Mouse (Mus musculus) testis, postnatal 10 days (tissue): ENCODE measurements around the gene Arhgef39.
A peak's percentile ranks its signal among the peaks of the same experiment; 100 is the strongest.

Experiments
- DNase-seq: peaks from one replicate; pipeline ENCODE4 v3.0.0; 2021; ENCODE audit warnings: low spot score

Arhgef39 gene

GRCm38 (mm10) chr4:43499407-43500333 lies at the start of gene Arhgef39:
Gene Arhgef39 (minus strand): TSS chr4:43499695.
- DNase-seq: peak; percentile 91

GRCm38 (mm10) chr4:43549055-43549454 lies 49.6 kb upstream of the Arhgef39 start:
- no peak for DNase-seq

- no peak for DNase-seq
These were observed 47.7 kb upstream of the Arhgef39 start for GRCm38 (mm10) chr4:43547160-43547559.

- DNase-seq: no peak
These were observed 47.0 kb upstream of the Arhgef39 start for GRCm38 (mm10) chr4:43546375-43547047.

GRCm38 (mm10) chr4:43542044-43542443 lies 42.5 kb upstream of the Arhgef39 start:
- no peak for DNase-seq

GRCm38 (mm10) chr4:43536031-43536430 lies 36.5 kb upstream of the Arhgef39 start:
- peak; percentile 72 for DNase-seq

GRCm38 (mm10) chr4:43535628-43536027 lies 36.1 kb upstream of the Arhgef39 start:
- DNase-seq: no peak

GRCm38 (mm10) chr4:43533270-43533669 lies 33.8 kb upstream of the Arhgef39 start:
- no peak for DNase-seq

GRCm38 (mm10) chr4:43530581-43530980 lies 31.1 kb upstream of the Arhgef39 start:
- DNase-seq: peak; percentile 88

- no peak for DNase-seq
These were observed 30.6 kb upstream of the Arhgef39 start for GRCm38 (mm10) chr4:43530081-43530501.

- no peak for DNase-seq
These were observed 29.0 kb upstream of the Arhgef39 start for GRCm38 (mm10) chr4:43528487-43528886.

- DNase-seq: no peak
These were observed 28.4 kb upstream of the Arhgef39 start for GRCm38 (mm10) chr4:43527880-43528279.

- DNase-seq: peak; percentile 95
These were observed 20.5 kb upstream of the Arhgef39 start for GRCm38 (mm10) chr4:43519956-43520355.

- DNase-seq: no peak
These were observed 20.1 kb upstream of the Arhgef39 start for GRCm38 (mm10) chr4:43519551-43519950.

- DNase-seq: no peak
These were observed 16.5 kb upstream of the Arhgef39 start for GRCm38 (mm10) chr4:43515764-43516708.

GRCm38 (mm10) chr4:43513791-43514190 lies 14.3 kb upstream of the Arhgef39 start:
- no peak for DNase-seq

- no peak for DNase-seq
These were observed 13.8 kb upstream of the Arhgef39 start for GRCm38 (mm10) chr4:43513300-43513699.

- DNase-seq: no peak
These were observed 13.2 kb upstream of the Arhgef39 start for GRCm38 (mm10) chr4:43512653-43513052.

- no peak for DNase-seq
These were observed 12.4 kb upstream of the Arhgef39 start for GRCm38 (mm10) chr4:43511675-43512454.

GRCm38 (mm10) chr4:43509109-43509508 lies 9.6 kb upstream of the Arhgef39 start:
- no peak for DNase-seq

GRCm38 (mm10) chr4:43508666-43508997 lies 9.1 kb upstream of the Arhgef39 start:
- DNase-seq: no peak
